11 mouse cellular contexts compared by ENCODE assay signal in genomic region chr9:72806146-72806545, GRCm38 (mm10). TPM values are rescaled to one million over a fixed set of nuclear protein-coding genes. Genes with fewer than 3 reads are reported as not detected.
DNase-seq lines count a peak whose midpoint lies in the region; ATAC-seq lines count a peak whose summit lies in the region.
"Had no signal": no experiment of that assay in that cellular context is flagged by ENCODE, and none has a peak within 500 bp of the region (broad histone marks: within the 10 kb centered on the region; RNA-seq: fewer than 3 reads in every experiment).

No protein-coding gene starts in this region.

- 0 out of 2 replicates have a peak overlapping the region, but pooled peaks have one; percentile 11 for H3K9ac ChIP-seq in kidney, embryonic 16.5 days (replicated peaks; ENCODE audit: low read length)
- H3K9ac ChIP-seq in embryonic facial prominence, embryonic 15.5 days: 0 out of 2 replicates have a peak overlapping the region, but pooled peaks have one; percentile 70
- H3K9ac ChIP-seq in intestine, embryonic 15.5 days: no peak overlapping the region
- no peak overlapping the region for H3K9ac ChIP-seq in neural tube, embryonic 13.5 days

- H3K27ac ChIP-seq in kidney, embryonic 16.5 days (ENCODE audit: low read length): no peak overlapping the region
- 0 out of 2 replicates have a peak overlapping the region, but pooled peaks have one; percentile 8 for H3K27ac ChIP-seq in embryonic facial prominence, embryonic 15.5 days (replicated peaks)
- H3K27ac ChIP-seq in intestine, embryonic 15.5 days: no peak overlapping the region
- H3K27ac ChIP-seq in neural tube, embryonic 13.5 days (replicated peaks): no peak overlapping the region

- peak overlapping the region; percentile 82 for H3K4me3 ChIP-seq in kidney, embryonic 16.5 days (ENCODE audit: low read length)
- peak overlapping the region; percentile 71 for H3K4me3 ChIP-seq in embryonic facial prominence, embryonic 15.5 days (replicated peaks)
- H3K4me3 ChIP-seq in intestine, embryonic 15.5 days (replicated peaks): no peak overlapping the region
- H3K4me3 ChIP-seq in neural tube, embryonic 13.5 days: peak overlapping the region; percentile 79; the same call in 1 of the 2 replicates

- 9% methylated on average over 14 of the region's 14 CpGs for WGBS in kidney, embryonic 16.5 days
- 8% methylated on average over 14 of the region's 14 CpGs for WGBS in embryonic facial prominence, embryonic 15.5 days
- 31% methylated on average over 14 of the region's 14 CpGs for WGBS in intestine, embryonic 15.5 days
- 4% methylated on average over 14 of the region's 14 CpGs for WGBS in neural tube, embryonic 13.5 days

- peaks cover 24% of the 10 kb centered on the region for H3K4me1 ChIP-seq in kidney, embryonic 16.5 days (ENCODE audit: insufficient read depth, low read length)
- peaks cover 15% of the 10 kb centered on the region for H3K4me1 ChIP-seq in embryonic facial prominence, embryonic 15.5 days
- 0 out of 2 replicates have a peak, but pooled peaks cover 8% of the 10 kb centered on the region for H3K4me1 ChIP-seq in intestine, embryonic 15.5 days (replicated peaks)
- peaks cover 33% of the 10 kb centered on the region for H3K4me1 ChIP-seq in neural tube, embryonic 13.5 days (replicated peaks)

- H3K27me3 ChIP-seq in kidney, embryonic 16.5 days (ENCODE audit: insufficient read depth, low read length): no peaks in the 10 kb centered on the region
- H3K27me3 ChIP-seq in embryonic facial prominence, embryonic 15.5 days: no peaks in the 10 kb centered on the region
- H3K27me3 ChIP-seq in intestine, embryonic 15.5 days (replicated peaks): no peaks in the 10 kb centered on the region; the same call in 1 of the 2 replicates
- peaks cover 18% of the 10 kb centered on the region for H3K27me3 ChIP-seq in neural tube, embryonic 13.5 days

- ATAC-seq in kidney, embryonic 16.5 days (ENCODE audit: low FRiP score, low TSS enrichment): no peak
- ATAC-seq in embryonic facial prominence, embryonic 15.5 days (ENCODE audit: insufficient number of reproducible peaks, low FRiP score, low TSS enrichment, low read depth): no peak
- ATAC-seq in intestine, embryonic 15.5 days: no peak
- ATAC-seq in neural tube, embryonic 13.5 days (ENCODE audit: low read depth): no peak
- ATAC-seq: inflammation-experienced regulatory T-cells, adult 6 months had no signal

- H3K36me3 ChIP-seq in kidney, embryonic 16.5 days (ENCODE audit: insufficient read depth, low read length): no peaks in the 10 kb centered on the region
- no peaks in the 10 kb centered on the region for H3K36me3 ChIP-seq in embryonic facial prominence, embryonic 15.5 days
- H3K36me3 ChIP-seq in intestine, embryonic 15.5 days: no peaks in the 10 kb centered on the region
- H3K36me3 ChIP-seq in neural tube, embryonic 13.5 days: no peaks in the 10 kb centered on the region

- DNase-seq in kidney, adult 11 months: no peak
- no peak for DNase-seq in left cerebral cortex, adult 18-20 months (ENCODE audit: low spot score in 2 of 2)
- no peak for DNase-seq in testis, postnatal 10 days (ENCODE audit: low spot score)
- no peak for DNase-seq in urinary bladder, postnatal 14 days (ENCODE audit: low spot score)

- H3K9me3 ChIP-seq in kidney, embryonic 16.5 days (ENCODE audit: low read length): no peaks in the 10 kb centered on the region
- no peaks in the 10 kb centered on the region for H3K9me3 ChIP-seq in embryonic facial prominence, embryonic 15.5 days (replicated peaks)
- H3K9me3 ChIP-seq in intestine, embryonic 15.5 days: no peaks in the 10 kb centered on the region
- H3K9me3 ChIP-seq in neural tube, embryonic 13.5 days: no peaks in the 10 kb centered on the region

- H3K4me2 ChIP-seq in kidney, embryonic 16.5 days (replicated peaks; ENCODE audit: low read depth, low read length): peak overlapping the region; percentile 92
- H3K4me2 ChIP-seq in embryonic facial prominence, embryonic 15.5 days (replicated peaks): peak overlapping the region; percentile 99
- H3K4me2 ChIP-seq in intestine, embryonic 15.5 days (replicated peaks): peak overlapping the region; percentile 99
- peak overlapping the region; percentile 100 for H3K4me2 ChIP-seq in neural tube, embryonic 13.5 days

RNA-seq across cellular contexts. Expression of gene Prtg, which starts 0.5 kb away (rescaled TPM):
- 1.8 and 2.0 TPM in 2 replicates for polyA plus RNA-seq in kidney, embryonic 16.5 days (2015; fragmentation: Nextera tagmentation; extraction: Ambion mirVana)
- polyA plus RNA-seq in embryonic facial prominence, embryonic 15.5 days (2015; fragmentation: Nextera tagmentation; extraction: Ambion mirVana): 1.1 and 1.2 TPM in 2 replicates
- 0.40 and 0.52 TPM in 2 replicates for polyA plus RNA-seq in intestine, embryonic 15.5 days (2015; fragmentation: Nextera tagmentation; extraction: Ambion mirVana)
- polyA plus RNA-seq in neural tube, embryonic 13.5 days (2015; fragmentation: Nextera tagmentation; extraction: Ambion mirVana): 0.51 and 0.52 TPM in 2 replicates
- 1 to 10 TPM; 1.7 to 3.0 TPM for total RNA-seq in left cerebral cortex, adult 18-20 months (2021)
- total RNA-seq: common myeloid progenitor, adult 5-6 weeks; megakaryocyte, adult 5-6 weeks had no signal

Comparison
In these comparisons a context has a peak if more than half of its experiments do, and no peak if none do; other contexts are left out.
1. H3K9ac ChIP-seq: peak in kidney, embryonic 16.5 days (single experiment) and embryonic facial prominence, embryonic 15.5 days (single experiment); none in intestine, embryonic 15.5 days (single experiment) and neural tube, embryonic 13.5 days (single experiment).
2. Peak in every context shown above with its lines, with median percentiles within 50 percentile points of each other: H3K4me2 ChIP-seq.